Mouse (Mus musculus) embryo, embryonic 10 days (tissue): ENCODE measurements at regions not wholly inside any gene's neighbourhood (a gene's known extent, or its start where the extent isn't known, plus 50 kb on each side); places are given as distances from the start of the nearest gene placed in this dataset.

Experiments
- DNase-seq: peaks from one replicate; pipeline ENCODE4 v3.0.0-alpha.2; 2015; ENCODE audit warnings: low spot score

- no peak for DNase-seq
Measured at GRCm38 (mm10) chr1:169332165-169332564, 199.1 kb downstream of the Nuf2 start.

DNA sequence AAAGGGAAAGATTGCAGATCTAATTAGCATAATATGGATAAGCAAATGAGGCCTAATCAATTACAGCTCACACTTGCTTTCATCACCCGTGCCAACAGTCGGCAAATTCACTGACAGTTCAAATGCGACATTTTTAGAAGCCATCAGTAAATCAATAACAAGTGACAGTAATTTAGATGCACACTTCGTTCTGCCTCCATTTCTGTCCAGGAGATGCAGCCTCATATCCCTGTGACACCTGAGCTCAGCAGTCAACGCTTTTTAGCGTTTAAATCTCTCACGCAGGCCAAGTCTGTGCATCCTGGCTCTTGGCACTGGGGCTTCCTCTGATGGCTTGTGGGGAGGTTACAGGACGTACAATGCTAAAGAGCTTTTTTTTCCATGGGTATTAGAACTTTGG lies 218.0 kb downstream of the Nuf2 start:
- DNase-seq: no peak

DNA sequence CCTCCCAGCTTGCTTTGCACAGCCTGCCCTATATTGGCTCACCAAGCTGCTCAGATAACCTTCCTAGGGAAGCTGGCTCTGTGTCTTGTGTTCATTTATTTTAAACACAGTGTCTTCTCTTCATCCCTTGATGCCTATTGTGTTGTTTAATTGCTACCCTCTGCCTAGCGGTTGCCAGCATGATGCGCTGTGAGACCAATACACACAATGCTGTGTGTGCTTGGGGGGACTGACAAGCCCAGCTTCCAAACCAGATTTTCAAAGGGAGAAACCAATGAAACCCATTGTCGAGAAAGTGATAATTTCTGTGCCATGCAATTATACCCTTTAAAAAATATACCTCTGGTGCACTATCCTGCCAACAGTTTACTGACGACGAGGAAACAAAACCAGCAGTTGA lies 247.8 kb downstream of the Nuf2 start:
- no peak for DNase-seq

DNA sequence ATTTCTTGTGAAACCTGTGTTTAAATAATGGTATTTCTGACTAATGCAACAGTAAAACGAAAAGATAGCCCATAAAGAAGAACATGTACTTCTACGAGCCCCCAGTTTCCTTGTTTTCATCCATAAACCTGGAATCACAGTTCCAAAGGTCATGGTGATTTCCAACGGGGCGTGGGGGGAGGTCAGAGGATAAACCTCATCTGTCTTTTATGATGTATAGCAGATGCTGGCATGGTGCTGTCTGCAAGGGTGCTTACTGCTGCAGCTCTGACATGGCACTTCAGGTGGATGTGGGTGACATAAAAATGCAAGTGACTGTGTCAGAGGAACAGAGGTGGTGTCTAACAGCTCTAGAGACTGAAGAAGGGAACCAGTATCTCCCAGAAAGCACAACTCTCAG lies 260.5 kb downstream of the Nuf2 start:
- DNase-seq: no peak

- no peak for DNase-seq
Measured at GRCm38 (mm10) chr1:169263984-169264660, 267.1 kb downstream of the Nuf2 start.

- peak; percentile 44 for DNase-seq
Measured at GRCm38 (mm10) chr1:169254250-169254937, 276.9 kb downstream of the Nuf2 start.

DNA sequence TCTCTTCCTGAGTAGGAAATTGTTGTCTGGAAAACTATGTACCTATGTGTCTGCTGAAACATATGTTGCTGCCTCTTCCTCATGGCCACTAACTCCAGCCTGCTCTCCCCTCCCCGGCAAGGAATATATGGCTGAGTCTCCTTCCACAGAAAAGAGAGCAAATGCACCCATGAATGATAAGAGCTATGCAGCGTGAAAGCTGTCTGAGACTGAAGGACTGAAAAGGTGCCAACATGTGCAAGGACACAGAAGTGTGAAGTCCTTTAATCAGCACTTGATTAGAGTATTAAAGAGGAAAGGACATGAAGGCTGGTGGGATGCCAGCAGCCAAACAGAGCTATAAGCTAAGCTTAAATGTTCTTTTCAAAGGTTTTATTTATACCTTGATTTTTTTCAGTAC lies 279.1 kb downstream of the Nuf2 start:
- DNase-seq: no peak

DNA sequence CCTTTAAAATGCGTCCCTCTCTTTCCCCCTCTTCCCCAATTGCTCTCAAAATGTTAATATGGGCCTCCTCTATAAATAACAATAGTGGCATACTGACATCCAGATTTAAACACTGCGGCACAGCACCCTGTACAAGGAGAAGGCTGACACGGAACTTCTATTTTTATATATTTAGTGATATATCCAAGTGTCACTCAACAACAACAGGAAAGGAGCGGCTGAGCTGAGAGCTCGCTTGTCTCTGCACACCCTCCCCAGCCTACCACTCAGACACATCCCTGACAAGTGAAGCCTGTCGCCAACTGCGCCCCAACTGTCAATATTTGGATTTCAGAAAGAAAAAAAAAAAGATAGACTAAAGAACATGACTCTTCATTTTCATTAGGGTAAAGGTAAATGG lies 282.2 kb downstream of the Nuf2 start:
- DNase-seq: no peak

DNA sequence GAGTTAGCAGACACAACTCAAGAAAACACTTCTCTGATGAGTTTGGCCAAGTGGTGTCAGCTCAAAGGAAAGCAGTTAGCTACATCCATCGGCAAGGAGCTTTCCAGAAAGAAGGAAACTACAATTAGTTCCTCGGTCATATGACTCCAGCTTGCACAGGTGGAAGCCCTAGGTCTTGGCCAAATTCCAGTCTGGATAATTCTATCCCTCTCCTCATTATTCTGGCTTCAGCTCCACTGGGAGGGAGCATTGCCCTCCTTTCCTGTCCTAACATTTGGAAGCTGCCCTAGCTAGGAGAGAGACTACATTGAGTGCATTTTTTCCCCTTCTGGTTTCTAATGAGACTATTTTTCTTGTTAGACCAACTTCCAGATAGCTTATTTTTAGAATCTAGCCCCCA lies 290.9 kb downstream of the Nuf2 start:
- DNase-seq: no peak

- peak; percentile 86 for DNase-seq
Measured at GRCm38 (mm10) chr1:169238671-169239090, 292.6 kb downstream of the Nuf2 start.

DNA sequence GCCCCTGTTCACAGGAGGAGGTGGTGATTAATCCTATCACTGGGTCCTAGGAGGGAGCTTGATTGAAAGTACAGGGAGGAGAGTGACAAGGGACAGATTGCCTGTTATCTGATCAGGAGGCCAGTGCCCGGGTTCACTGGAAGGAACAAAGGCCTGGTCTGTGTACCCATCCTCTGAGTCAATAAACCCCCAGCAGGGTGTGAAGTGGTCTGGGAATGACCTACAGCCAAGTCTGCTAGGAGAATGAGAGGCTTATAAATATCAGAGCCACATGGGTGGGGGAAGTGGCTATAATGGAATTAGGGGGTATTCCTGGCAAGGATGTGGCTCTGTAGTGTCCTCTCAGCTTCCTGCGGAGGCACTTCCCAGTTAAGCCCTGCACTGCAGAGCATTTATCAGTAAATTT lies 296.0 kb downstream of the Nuf2 start:
- peak; percentile 64 for DNase-seq

DNA sequence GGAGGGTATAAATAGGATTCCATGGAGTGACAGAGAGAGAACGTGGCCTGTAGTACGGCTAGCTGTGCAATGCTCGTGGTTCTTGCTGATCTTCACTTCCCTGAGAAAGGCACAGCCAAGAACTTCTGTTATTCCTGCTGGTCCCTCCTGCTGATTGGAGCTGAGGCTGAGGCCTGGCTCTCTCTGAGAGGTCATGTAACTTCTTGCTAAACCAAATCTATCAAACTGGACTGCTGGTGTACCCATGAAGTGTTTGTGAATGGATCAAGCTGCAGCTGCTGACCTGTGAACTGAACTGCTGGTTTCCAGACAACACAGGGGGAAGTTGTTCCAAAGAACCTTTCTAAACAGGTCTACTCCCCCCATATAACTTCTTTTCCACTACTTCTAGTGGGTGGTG lies 297.9 kb downstream of the Nuf2 start:
- peak; percentile 8 for DNase-seq

GRCm38 (mm10) chr1:169230097-169230496 lies 301.2 kb downstream of the Nuf2 start:
- DNase-seq: no peak

GRCm38 (mm10) chr1:169224431-169224830 lies 306.8 kb downstream of the Nuf2 start:
- peak; percentile 1 for DNase-seq

GRCm38 (mm10) chr1:169187658-169188057 lies 343.6 kb downstream of the Nuf2 start:
- no peak for DNase-seq

- DNase-seq: no peak
Measured at GRCm38 (mm10) chr1:169170405-169170804, 360.9 kb downstream of the Nuf2 start.

GRCm38 (mm10) chr1:169168033-169168432 lies 363.2 kb downstream of the Nuf2 start:
- no peak for DNase-seq

DNA sequence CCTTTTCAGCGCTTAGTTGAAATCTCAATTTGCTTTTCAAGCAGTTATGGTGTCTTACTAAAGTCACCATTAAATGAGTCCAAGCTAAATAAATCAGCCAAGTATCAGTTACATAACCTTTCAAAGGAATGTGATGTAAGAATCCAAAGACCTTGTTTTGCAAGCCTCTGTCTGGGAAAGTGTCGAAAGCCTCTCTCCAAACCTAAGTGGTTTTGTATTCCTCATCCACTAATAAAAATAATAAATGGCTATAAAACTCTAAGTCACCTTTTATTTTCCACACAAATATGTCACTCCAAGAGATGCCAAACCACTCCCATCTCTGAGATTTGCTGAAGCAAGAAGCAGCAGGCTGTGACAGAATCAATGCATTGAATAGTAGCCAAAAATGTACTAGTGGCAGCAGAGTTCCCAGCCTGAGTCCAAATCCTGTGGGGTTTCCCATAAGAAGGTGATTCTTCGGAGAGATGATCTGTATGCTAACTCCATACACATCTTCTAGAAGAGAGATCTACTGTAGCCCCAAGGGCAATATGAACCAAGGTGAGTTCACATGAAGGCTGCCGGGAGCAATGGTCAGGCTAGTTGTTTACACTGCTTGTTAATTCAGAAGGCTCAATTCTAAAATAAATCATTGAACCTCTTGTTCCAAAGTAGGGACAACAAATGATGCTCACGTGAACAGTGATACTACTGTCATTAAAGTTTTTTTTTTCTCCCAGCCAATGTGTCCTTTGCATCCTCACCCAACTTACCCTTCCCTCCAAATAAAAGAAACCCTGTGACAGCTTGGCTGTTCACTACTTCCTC lies 365.0 kb downstream of the Nuf2 start:
- DNase-seq: no peak

- DNase-seq: no peak
Measured at GRCm38 (mm10) chr1:169160858-169161257, 370.4 kb downstream of the Nuf2 start.

DNA sequence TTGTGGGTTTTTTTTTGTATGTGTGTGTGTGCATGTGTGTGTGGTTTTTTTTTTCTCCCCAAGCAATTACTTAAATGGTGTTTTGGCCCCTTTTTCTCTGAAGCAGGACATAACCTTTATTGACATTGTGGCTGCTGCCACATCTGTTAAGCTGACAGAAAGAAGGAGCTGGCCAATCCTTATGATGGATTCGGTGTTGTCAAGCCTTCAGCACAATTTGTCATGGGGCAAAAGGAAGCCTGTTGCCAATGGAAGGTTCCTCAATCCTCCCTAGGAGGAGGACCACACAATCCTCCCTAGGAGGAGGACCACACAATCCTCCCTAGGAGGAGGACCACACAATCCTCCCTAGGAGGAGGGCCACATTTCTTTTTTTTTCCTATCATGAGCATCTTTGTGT lies 371.0 kb downstream of the Nuf2 start:
- DNase-seq: no peak

GRCm38 (mm10) chr1:169159786-169160185 lies 371.5 kb downstream of the Nuf2 start:
- DNase-seq: no peak

GRCm38 (mm10) chr1:169157496-169157895 lies 373.8 kb downstream of the Nuf2 start:
- DNase-seq: no peak

DNA sequence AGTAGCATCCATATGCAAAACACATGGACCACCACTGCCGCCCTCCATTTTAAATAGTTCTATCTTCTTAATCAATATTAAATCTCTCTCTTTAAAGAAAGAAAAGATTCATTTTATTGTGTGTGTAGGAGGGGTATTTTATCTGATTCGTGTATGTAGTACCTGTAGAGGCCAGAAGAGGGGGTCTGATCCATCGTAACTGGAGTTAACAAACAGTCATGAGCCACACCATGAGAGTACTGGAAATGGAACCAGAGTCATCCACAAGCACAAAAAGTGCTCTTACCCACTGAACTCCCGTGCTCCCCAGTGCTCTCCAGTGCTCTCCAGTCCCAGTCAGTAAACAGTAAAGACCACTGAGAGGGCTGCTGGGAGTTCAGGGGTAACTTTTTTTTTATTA lies 374.4 kb downstream of the Nuf2 start:
- no peak for DNase-seq
